Mouse (Mus musculus) limb, embryonic 12.5 days (tissue): ENCODE data around the gene Vmn1r224. TPM values are rescaled to one million over a fixed set of nuclear protein-coding genes. Genes with fewer than 3 reads are reported as not detected.

Experiments
- ATAC-seq: fragments of 200-750 bp; cut with Nextera tagmentation; 2 replicates; pipeline ENCODE4 v1.8.0; 2017; ENCODE audit warnings: low read depth, moderate TSS enrichment; ENCODE audit not compliant: insufficient number of reproducible peaks, insufficient read depth, low FRiP score, low TSS enrichment
- H3K27ac ChIP-seq: fragments of 300-500 bp; sonication (generic); 2 replicates; pipeline ENCODE4 v1.5.1; 2016; ENCODE audit warnings: mild to moderate bottlenecking, moderate library complexity
- H3K27me3 ChIP-seq: fragments of 300-500 bp; sonication (generic); 2 replicates; pipeline ENCODE4 v1.6.1; 2016; ENCODE audit warnings: mild to moderate bottlenecking, moderate library complexity
- H3K36me3 ChIP-seq: fragments of 300-500 bp; sonication (generic); 2 replicates; pipeline ENCODE4 v1.6.1; 2016; ENCODE audit warnings: mild to moderate bottlenecking, moderate library complexity
- H3K4me1 ChIP-seq: fragments of 300-500 bp; sonication (generic); replicated peaks from 2 replicates; pipeline ENCODE4 v1.6.1; 2016
- H3K4me2 ChIP-seq: fragments of 300-500 bp; sonication (generic); 2 replicates; pipeline ENCODE4 v1.6.1; 2016; ENCODE audit warnings: mild to moderate bottlenecking, moderate library complexity
- H3K4me3 ChIP-seq: fragments of 300-500 bp; sonication (generic); replicated peaks from 2 replicates; pipeline ENCODE4 v1.5.1; 2016; ENCODE audit warnings: mild to moderate bottlenecking
- H3K9ac ChIP-seq: fragments of 300-500 bp; sonication (generic); replicated peaks from 2 replicates; pipeline ENCODE4 v1.6.1; 2016; ENCODE audit warnings: mild to moderate bottlenecking, moderate library complexity
- H3K9me3 ChIP-seq: fragments of 300-500 bp; sonication (generic); 2 replicates; pipeline ENCODE4 v1.6.1; 2016; ENCODE audit warnings: mild to moderate bottlenecking, moderate library complexity
- WGBS: fragments of 180-500 bp; shearing (Covaris S2); methylation state at CpG from one replicate; pipeline ENCODE4 v1.1.7; 2016; 5-methylcytosine and 5-hydroxymethylcytosine counted together
- polyA plus RNA-seq: library from polyadenylated mRNA; unstranded; fragments of >200 nt; fragmentation: Nextera tagmentation; extraction: Ambion mirVana; gene quantifications from 2 replicates; pipeline ENCODE4 v1.2.1, GENCODE M21; 2016

Vmn1r224 gene
- polyA plus RNA-seq, result not detected in 2 replicates

DNA sequence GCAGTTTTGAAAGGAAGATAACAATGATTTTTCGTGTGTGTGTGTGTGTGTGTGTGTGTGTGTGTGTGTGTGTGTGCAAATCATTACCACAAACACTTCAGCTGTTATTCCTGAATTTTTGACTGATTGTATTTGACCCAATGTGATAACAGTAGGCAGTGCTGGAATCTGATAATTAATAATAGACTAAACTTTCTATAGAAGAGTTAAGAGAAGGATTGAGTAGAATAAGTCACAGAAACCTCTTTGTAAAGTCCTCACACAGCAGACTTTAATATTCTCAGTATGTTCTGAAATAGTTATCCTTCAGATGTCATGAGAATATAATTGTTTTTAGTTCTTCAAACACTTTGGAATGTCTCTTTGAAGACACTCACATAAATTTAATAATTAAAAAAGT lies at the start of gene Vmn1r224:
TSS of gene Vmn1r224 (plus strand) at position 301 of the 400 bp plus-strand sequence.
- H3K9ac ChIP-seq, result no peak within 1 kb of the TSS
- no peaks in the 10 kb centered on the region for H3K36me3 ChIP-seq
- H3K4me1 ChIP-seq, result no peaks in the 10 kb centered on the region
- H3K27ac ChIP-seq, result no peak within 1 kb of the TSS
- H3K27me3 ChIP-seq, result no peaks in the 10 kb centered on the region
- no peak within 1 kb of the TSS for H3K4me3 ChIP-seq
- H3K9me3 ChIP-seq, result peaks cover 17% of the 10 kb centered on the region
- WGBS, result 31% methylated on average over 1 of the region's 1 CpGs
- ATAC-seq, result no peak
- H3K4me2 ChIP-seq, result no peak within 1 kb of the TSS

DNA sequence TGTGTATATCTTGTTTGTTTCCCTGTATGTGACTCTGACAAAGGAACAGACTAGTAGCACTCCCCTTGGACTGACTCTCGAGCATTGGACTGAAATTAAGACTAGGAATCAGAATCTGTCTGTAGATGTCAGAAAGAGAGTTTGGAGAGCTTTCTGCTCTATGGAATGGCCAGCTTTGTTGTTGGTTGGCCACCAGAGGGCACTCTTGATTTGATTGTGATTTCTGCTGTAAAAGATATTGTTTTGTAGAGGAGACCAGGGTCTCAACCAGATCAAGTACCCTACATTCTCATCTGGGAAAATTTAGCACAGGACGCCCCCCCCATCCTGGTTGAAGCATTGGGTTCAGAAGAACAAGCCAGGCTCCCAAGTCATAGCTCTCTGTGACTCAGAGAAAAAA lies 14.8 kb upstream of the Vmn1r224 start:
- H3K4me1 ChIP-seq, result no peaks in the 10 kb centered on the region
- no peak overlapping the region for H3K4me2 ChIP-seq
- no peak overlapping the region for H3K27ac ChIP-seq
- H3K27me3 ChIP-seq, result no peaks in the 10 kb centered on the region
- 51% methylated on average over 2 of the region's 2 CpGs for WGBS
- peaks cover 32% of the 10 kb centered on the region for H3K9me3 ChIP-seq
- no peak overlapping the region for H3K9ac ChIP-seq
- H3K36me3 ChIP-seq, result no peaks in the 10 kb centered on the region
- H3K4me3 ChIP-seq, result no peak overlapping the region
- no peak for ATAC-seq

DNA sequence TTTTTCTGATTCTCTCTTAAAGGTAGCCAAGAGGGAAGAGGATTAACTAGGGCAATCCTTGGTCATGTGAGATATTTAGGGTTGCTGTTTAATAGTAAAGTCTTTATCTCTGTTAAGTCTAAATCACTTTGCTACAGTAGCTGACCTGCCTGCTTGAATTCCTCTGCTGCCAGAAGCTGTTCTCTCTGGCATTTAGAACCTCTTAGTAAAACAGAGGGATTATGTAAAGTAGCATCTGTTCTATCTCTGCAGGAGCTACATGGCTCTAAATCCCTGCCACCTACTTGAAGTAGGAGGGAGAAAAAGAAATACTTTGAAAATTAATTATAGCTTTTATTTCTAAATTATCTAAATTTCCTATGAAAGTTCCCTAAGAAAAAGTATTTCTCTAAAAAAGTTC lies 25.3 kb downstream of the Vmn1r224 start:
- Histone ChIP-seq H3K27me3 (no peaks in the 10 kb centered on the region), H3K9ac (no peak overlapping the region), H3K36me3 (no peaks in the 10 kb centered on the region), H3K9me3 (peaks cover 32% of the 10 kb centered on the region), H3K4me1 (no peaks in the 10 kb centered on the region), H3K4me3 (no peak overlapping the region), H3K27ac (no peak overlapping the region), H3K4me2 (no peak overlapping the region)
- ATAC-seq, result no peak

DNA sequence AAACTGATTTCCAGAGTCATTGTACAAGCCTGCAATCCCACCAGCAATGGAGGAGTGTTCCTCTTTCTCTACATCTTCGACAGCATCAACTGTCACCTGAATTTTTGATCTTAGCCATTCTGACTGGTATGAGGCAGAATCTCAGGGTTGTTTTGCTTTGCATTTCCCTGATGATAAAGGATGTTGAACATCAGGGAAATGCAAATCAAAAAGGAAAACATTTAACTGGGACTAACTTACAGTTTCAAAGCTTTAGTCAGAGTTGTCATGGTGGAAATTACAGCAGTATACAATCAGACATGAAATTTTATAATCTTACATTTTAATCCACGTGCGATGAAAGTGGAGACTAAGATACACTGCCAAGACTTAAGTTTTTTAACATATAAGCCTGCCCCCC lies 59.4 kb downstream of the Vmn1r224 start:
- H3K36me3 ChIP-seq, result no peaks in the 10 kb centered on the region
- H3K4me2 ChIP-seq, result no peak overlapping the region
- H3K9me3 ChIP-seq, result peaks cover 3% of the 10 kb centered on the region; the same call in 1 of the 2 replicates
- H3K27ac ChIP-seq, result no peak overlapping the region
- ATAC-seq, result no peak
- H3K4me3 ChIP-seq, result no peak overlapping the region
- no peaks in the 10 kb centered on the region for H3K4me1 ChIP-seq
- H3K27me3 ChIP-seq, result no peaks in the 10 kb centered on the region
- H3K9ac ChIP-seq, result no peak overlapping the region
- 68% methylated on average over 3 of the region's 3 CpGs for WGBS

Other genes with a start within 250 kb of the Vmn1r224 start
- not detected in 2 replicates for gene Fpr-rs6, start 231.0 kb upstream of the Vmn1r224 start, polyA plus RNA-seq
- gene Vmn2r105, start 179.1 kb upstream of the Vmn1r224 start, polyA plus RNA-seq, result not detected in 2 replicates
- gene Vmn2r106, start 128.6 kb upstream of the Vmn1r224 start, polyA plus RNA-seq, result not detected in 2 replicates
- gene Vmn2r107, start 68.9 kb upstream of the Vmn1r224 start, polyA plus RNA-seq, result not detected in 2 replicates
- not detected in 2 replicates for gene Vmn2r108, start 67.2 kb downstream of the Vmn1r224 start, polyA plus RNA-seq
- gene Vmn1r225, start 84.0 kb downstream of the Vmn1r224 start, polyA plus RNA-seq, result not detected in 2 replicates
- gene Vmn2r109, start 150.6 kb downstream of the Vmn1r224 start, polyA plus RNA-seq, result not detected in 2 replicates
- 0.05 TPM in 2 replicates for gene Vmn2r110, start 182.3 kb downstream of the Vmn1r224 start, polyA plus RNA-seq
- gene Fpr-rs3, start 210.7 kb downstream of the Vmn1r224 start, polyA plus RNA-seq, result not detected in 2 replicates